Mouse (Mus musculus): ENCODE measurements around the gene Rasd2. TPM values are rescaled to one million over a fixed set of nuclear protein-coding genes. Genes with fewer than 3 reads are reported as not detected.

Rasd2 gene
- 1 to 10 TPM; 2.4 to 3.5 TPM for total RNA-seq (2021)

- intact Hi-C loops (cut with DNase I) = loop anchor here (5.0 kb wide), 1 partner anchor 221 kb away; the partner anchor contains the start of gene Hmgxb4
- DNase-seq = no peak
Measured at GRCm38 (mm10) chr8:75213686-75214085, at the start of gene Rasd2. TSS of gene Rasd2 (plus strand) at chr8:75213944.

DNA sequence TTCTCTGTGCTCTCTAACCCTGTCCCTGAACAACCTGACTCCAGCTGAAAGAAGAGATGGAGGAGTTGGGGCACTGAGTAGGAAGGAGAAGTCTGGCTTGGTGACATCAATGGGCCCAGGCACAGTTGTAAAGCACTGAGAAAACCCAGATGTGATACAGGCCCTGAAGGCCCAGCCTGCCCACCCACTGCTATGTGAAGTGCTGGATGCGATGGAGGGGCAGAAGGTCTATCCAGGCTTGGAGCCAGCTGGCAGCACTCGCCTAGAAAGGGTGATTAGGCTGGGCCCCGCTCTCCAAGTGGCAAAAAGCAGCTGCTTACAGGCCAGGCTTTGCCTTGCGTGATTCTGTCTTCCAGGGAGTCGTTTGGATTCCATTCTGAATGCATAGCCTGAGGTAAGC, 44.4 kb upstream of the Rasd2 start:
- intact Hi-C loops (cut with DNase I) = no loop called here
- peak; percentile 35 to 39 for DNase-seq

DNA sequence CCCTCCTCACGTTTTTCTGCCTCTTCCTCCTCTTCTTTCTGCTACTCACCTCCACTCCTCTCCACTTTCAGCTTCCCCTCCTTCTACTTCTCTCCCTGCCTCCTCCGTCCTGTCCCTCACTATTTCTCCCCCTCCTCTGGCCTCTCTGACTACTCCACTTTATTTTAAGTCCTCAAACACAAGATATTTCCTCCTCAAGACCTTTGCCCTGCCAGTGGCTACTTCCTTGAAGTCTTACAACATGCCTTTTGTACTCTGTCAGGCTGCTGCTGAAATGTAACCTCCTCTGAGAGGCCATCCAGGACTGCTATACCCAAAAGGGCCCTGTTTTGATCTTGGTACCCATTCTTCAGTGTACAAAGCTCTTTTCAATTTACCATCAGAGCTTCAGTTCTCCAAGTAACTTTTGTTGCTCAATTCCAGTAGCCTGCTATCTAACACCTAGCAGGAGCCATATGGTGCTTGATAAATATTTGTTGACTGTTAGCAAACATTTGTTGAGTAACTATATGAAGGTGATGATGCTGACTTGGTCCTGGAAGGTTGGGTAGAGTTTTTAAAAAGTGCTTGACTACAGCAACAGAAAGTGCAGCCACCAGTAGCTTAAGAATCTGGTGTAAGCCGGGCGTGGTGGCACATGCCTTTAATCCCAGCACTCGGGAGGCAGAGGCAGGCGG, 41.6 kb upstream of the Rasd2 start:
- intact Hi-C loops (cut with DNase I) = no loop called here
- DNase-seq = no peak

GRCm38 (mm10) chr8:75193022-75193421, 20.7 kb upstream of the Rasd2 start:
- DNase-seq = no peak
- intact Hi-C loops (cut with DNase I) = no loop called here

DNA sequence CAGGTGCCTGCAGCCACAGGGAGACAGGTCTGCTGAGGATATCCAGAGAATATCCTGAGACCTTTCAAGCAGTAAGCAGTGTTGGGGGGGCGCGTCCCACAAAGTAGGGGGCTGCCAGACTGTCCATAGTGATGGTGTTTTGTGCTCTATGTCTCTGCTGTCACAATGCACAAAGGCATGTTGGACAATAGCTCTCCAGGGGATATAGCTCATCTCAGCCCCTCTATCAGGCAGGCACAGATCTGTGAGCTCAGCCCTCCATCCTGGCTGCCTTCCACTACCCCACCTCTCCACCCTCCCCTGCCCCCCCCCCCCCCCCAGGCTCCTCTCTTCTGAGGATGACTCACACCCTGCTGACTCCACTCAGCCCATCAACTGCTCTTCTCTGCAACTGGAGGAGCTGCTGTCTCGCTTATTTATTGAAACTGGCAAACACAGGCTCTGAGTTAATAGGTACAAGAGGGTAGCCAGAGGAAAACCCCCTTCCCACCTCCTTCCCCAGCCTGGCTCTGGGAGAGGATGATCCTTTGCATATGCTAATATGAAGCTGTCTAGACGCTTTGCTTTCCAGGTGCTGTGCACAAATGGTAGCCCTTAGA, 19.2 kb upstream of the Rasd2 start:
- DNase-seq = no peak
- intact Hi-C loops (cut with DNase I) = no loop called here

- intact Hi-C loops (cut with DNase I) = no loop called here
- DNase-seq = no peak
Measured at GRCm38 (mm10) chr8:75197170-75197569, 16.6 kb upstream of the Rasd2 start.

DNA sequence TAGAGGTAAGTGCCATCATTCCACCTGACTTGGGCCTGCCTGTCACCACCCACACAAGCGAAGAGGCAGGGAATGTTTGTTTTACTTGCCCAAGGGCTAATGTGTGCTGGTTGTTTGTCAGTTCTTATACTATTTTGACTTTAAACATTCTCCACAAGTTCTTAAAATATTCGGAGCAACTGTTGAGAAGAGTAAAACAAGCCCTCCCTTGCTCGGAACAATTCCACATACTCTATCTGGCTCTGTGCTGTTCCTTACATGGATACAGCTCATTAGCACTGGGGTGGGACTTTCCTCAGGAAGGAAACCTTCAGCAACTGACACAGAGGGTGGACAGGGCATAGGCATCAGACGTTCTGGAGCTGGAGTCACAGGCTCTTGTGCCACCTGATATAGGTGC, 15.9 kb upstream of the Rasd2 start:
- no peak for DNase-seq
- intact Hi-C loops (cut with DNase I) = no loop called here

DNA sequence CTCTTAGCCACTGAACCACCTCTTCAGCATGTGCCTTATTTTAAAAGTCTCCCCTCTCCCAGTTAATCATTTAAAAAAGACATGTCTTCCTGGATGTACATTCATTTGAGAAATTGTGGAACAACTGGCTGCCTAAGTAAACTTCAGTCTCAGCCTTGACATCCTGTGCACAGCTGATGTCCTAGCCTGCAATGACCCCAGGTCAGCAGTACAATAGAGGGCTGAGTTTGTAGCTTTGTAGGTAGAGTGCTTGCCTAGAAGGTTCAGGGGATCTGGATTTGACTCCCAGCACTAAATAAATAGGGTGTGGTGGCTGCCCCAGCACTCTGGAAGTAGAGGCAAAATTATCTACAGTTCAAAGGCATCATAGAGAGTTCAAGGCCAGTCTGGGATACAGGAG, 15.4 kb upstream of the Rasd2 start:
- no peak for DNase-seq
- intact Hi-C loops (cut with DNase I) = no loop called here

- intact Hi-C loops (cut with DNase I) = no loop called here
- DNase-seq = no peak
Measured at GRCm38 (mm10) chr8:75198988-75199765, 14.6 kb upstream of the Rasd2 start.

DNA sequence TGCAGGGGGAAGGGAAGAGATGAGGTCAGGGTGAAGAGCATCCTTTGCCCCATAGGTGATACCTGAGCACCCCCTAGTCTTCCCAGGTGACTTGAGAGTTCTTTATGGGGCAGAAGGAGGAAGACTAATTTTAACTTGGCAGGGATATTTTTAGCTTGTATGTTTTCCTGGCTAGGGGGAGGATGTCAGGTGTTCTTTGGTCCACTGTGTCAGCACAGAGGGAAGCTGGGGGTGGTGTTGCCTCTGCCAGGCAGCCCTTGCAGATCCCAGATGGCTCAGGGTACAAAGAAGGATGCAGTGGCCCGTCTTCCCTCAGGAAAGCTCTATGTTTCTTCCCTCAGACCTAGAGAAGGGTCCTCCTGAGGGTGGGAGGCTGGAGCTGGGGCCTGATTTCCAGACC, 13.8 kb upstream of the Rasd2 start:
- no peak for DNase-seq
- intact Hi-C loops (cut with DNase I) = no loop called here

GRCm38 (mm10) chr8:75202041-75202656, 11.6 kb upstream of the Rasd2 start:
- DNase-seq = no peak
- intact Hi-C loops (cut with DNase I) = no loop called here

DNA sequence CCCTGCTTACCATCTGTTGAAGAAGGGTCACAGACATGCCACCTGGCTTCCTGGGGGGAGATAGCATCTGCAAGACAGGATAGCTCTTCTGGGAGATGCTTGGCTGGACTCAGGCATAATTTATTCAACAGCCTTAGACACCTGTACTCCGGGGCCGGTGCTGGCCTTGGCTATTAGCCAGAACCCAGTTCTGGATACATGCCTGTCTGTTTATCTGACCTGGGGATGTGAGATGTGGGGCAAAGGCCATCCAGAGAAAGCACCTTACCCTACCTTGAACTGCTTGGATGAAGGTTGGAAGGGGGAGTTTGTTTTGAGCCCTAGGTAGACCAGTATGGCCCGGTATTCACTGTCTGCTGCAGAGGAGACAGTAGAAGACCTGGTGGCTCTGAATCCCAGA, 10.8 kb upstream of the Rasd2 start:
- DNase-seq = no peak

GRCm38 (mm10) chr8:75203420-75203819, 10.3 kb upstream of the Rasd2 start:
- intact Hi-C loops (cut with DNase I) = no loop called here
- DNase-seq = no peak

More for the DNA sequence above, 10.8 kb upstream of the Rasd2 start:
- intact Hi-C loops (cut with DNase I) = no loop called here

DNA sequence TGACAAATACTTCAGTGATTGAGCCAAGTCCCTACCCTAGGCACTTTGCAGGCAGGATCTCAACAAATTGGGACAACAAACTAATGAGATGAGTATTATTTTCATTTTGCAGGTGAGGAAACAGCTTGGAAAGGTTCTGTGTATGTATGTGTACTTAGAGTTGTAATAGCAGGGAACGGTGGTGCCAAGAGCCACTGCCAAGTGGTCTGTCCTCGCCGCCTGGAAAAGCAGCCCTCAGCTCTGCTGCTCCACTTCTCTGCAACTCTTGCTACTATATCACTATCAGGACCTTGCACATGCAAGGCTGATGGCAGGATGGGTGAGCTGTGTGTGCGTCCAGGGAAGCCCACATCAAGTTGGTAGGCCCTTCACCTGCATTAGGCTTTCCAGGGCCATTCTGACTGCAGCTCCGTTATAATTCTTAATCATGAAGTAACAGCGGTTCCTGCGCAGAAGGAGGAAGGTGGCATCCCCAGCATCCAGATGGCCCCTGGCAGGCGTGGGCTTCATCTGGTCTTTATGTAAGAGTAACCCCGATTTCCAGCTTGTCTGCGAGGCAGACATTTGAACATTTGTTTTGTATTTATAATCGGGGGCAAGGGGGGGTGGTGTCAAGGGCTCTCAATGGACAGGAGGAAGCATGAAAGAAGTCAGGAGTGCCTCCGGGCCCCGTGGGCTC, 9.4 kb upstream of the Rasd2 start:
- no peak for DNase-seq
- intact Hi-C loops (cut with DNase I) = no loop called here

- intact Hi-C loops (cut with DNase I) = loop anchor here (5.0 kb wide), 1 partner anchor 219 kb away; the partner anchor contains the start of gene Hmgxb4
Measured at GRCm38 (mm10) chr8:75211461-75211860, 2.3 kb upstream of the Rasd2 start.

DNA sequence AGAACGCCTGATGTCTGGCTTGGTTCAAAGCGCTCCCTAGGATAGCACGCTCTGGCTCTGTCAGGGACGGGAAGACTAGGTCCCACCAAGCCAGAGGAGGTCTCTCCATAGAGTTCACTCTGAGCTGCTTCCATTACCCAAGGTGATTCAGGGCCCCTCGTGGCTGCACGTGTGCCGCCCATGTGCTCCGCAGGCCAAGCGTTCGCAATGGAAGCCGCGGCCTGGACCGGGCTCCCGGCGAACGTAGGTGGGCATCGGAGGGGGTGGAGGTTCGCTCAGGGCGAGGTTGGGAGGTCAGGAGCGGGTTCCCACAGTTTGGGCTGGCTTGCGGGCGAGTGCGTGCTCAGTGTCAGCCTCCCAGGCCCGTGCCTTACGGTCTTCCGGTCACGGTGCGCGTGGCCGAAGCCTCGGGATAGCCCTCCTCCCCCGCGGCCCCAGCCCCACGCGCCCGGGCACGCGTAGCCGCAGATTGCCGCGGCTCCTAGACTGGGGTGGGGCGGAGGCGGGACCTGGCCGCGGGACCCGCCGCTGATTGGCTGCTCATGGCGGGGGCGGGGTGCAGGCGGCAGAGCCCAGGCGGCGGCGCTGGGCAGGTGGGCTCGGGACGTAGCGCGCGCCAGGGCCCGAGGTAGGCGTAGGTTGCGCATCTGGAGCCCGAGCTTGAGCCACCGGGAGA, 975 bp upstream of the Rasd2 start:
- intact Hi-C loops (cut with DNase I) = loop anchor here (5.0 kb wide), 1 partner anchor 220 kb away; the partner anchor contains the start of gene Hmgxb4
- peak; percentile 87 to 89 for DNase-seq

More at GRCm38 (mm10) chr8:75211461-75211860, 2.3 kb upstream of the Rasd2 start:
- peak; percentile 47 to 68 for DNase-seq

DNA sequence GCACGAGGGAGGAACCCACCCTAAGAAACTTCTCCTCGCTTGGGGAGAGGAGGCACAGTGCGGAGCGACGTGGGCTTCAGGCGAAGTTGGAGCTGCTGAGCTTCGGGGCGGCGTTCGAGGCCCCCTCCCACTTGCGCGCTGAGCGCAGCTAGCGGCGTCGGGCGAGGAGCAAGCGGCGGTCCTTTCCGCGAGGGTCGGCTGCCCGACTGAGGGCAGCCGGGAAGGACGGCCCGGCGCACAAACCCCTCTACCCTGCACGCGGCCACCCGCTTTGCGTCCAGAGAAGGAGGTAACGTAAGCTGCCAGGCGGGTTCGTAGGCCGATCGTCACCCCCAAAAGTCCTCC, 465 bp upstream of the Rasd2 start:
- intact Hi-C loops (cut with DNase I) = loop anchor here (5.0 kb wide), 1 partner anchor 221 kb away; the partner anchor contains the start of gene Hmgxb4

DNA sequence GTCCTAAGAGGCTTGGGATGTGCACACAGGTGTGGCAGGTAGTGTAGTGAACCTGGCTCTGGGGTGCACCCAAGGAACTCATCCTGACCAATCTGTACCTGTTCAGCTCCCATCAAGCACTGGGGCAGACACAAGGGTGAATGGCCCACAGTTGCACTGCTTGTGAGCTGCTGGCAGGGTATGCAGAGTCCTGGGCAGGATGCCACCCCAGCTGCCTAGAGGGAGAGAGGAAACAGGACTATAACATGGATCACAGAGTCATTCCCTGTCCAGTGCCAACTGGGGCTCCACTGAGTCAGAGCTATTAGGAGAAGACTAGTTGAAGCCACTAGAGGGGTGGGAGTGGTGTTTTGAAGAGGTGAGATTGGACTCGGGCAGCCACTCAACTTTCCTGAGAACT, 1.3 kb downstream of the Rasd2 start:
- intact Hi-C loops (cut with DNase I) = loop anchor here (5.0 kb wide), 1 partner anchor 143 kb away; no protein-coding TSS in a partner anchor
- DNase-seq = peak; percentile 48 to 57

More for the DNA sequence above, 465 bp upstream of the Rasd2 start:
- DNase-seq = no peak

DNA sequence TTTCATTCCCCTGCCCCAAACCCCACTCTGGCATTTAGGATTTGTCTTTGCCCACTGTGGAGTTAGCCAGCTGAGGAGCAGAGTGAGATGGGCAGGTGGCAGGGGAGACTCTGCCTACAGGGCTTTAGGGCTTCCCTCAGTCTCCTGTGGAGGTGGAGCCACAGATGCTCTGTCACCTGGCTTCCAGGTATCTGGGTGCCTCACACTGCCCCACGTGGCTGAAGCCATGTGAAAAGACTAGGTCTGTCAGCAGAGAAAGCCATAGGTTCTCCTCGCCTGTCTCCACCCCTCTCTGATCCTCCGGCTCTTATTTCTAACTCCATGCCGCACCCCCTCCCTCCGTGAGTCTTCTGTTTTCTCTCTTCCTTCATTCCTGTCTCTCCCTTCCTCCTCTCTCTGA, 2.2 kb downstream of the Rasd2 start:
- intact Hi-C loops (cut with DNase I) = loop anchor here (1.0 to 5.0 kb wide), 2 partner anchors 12 to 144 kb away; no protein-coding TSS in a partner anchor

DNA sequence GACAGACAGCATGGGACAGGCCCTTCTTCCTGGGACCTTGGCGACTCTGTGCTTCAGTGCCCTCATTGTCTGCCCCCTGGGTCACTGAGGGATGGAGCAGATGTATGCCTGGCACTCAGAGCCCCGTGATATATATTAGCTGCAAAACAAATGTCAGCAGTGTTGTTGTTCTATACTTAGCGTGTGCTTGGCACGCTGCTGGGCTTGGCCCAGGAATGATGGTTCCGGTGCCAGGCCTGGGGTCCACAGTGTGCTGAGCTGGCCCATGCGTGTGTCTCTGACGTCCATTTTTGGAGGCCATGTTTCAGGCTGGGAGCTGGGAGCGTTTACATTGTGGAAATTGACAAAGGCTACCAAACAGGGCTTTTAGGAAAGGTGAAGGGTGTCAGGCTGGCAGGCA, 3.1 kb downstream of the Rasd2 start:
- intact Hi-C loops (cut with DNase I) = loop anchor here (1.0 to 5.0 kb wide), 2 partner anchors 11 to 145 kb away; no protein-coding TSS in a partner anchor
- no peak for DNase-seq

More for the DNA sequence above, 2.2 kb downstream of the Rasd2 start:
- DNase-seq = no peak
